Mouse (Mus musculus) heart, embryonic 12.5 days (tissue): Measurements from ENCODE around the gene Chd6. TPM values are rescaled to one million over a fixed set of nuclear protein-coding genes. Genes with fewer than 3 reads are reported as not detected.

ENCODE experiments used
- ATAC-seq: fragments of 200-750 bp; cut with Nextera tagmentation; 2 replicates; pipeline ENCODE4 v1.8.0; 2017; ENCODE audit warnings: moderate TSS enrichment, moderate library complexity; ENCODE audit not compliant: insufficient number of reproducible peaks, low FRiP score
- H3K27ac ChIP-seq: fragments of 300-500 bp; sonication (generic); 2 replicates; pipeline ENCODE4 v1.5.1; 2016; ENCODE audit warnings: mild to moderate bottlenecking, moderate library complexity; ENCODE audit not compliant: poor library complexity, severe bottlenecking
- H3K27me3 ChIP-seq: fragments of 300-500 bp; sonication (generic); replicated peaks from 2 replicates; pipeline ENCODE4 v1.6.1; 2016; ENCODE audit warnings: mild to moderate bottlenecking, moderate library complexity
- H3K36me3 ChIP-seq: fragments of 300-500 bp; sonication (generic); 2 replicates; pipeline ENCODE4 v1.6.1; 2016; ENCODE audit warnings: mild to moderate bottlenecking, moderate library complexity
- H3K4me1 ChIP-seq: fragments of 300-500 bp; sonication (generic); replicated peaks from 2 replicates; pipeline ENCODE4 v1.6.1; 2016; ENCODE audit warnings: mild to moderate bottlenecking
- H3K4me2 ChIP-seq: fragments of 300-500 bp; sonication (generic); 2 replicates; pipeline ENCODE4 v1.6.1; 2016; ENCODE audit warnings: mild to moderate bottlenecking, moderate library complexity
- H3K4me3 ChIP-seq: fragments of 300-500 bp; sonication (generic); 2 replicates; pipeline ENCODE4 v1.5.1; 2016; ENCODE audit warnings: mild to moderate bottlenecking
- H3K9ac ChIP-seq: fragments of 300-500 bp; sonication (generic); 2 replicates; pipeline ENCODE4 v1.6.1; 2016; ENCODE audit warnings: mild to moderate bottlenecking, moderate library complexity
- H3K9me3 ChIP-seq: fragments of 300-500 bp; sonication (generic); replicated peaks from 2 replicates; pipeline ENCODE4 v1.6.1; 2016; ENCODE audit warnings: mild to moderate bottlenecking, moderate library complexity
- WGBS: fragments of 180-500 bp; shearing (Covaris S2); methylation state at CpG from one replicate; pipeline ENCODE4 v1.1.7; 2016; 5-methylcytosine and 5-hydroxymethylcytosine counted together
- polyA plus RNA-seq: library from polyadenylated mRNA; unstranded; fragments of >200 nt; fragmentation: Nextera tagmentation; extraction: Ambion mirVana; gene quantifications from 2 replicates; pipeline ENCODE4 v1.2.1, GENCODE M21; 2016

The Chd6 gene
- polyA plus RNA-seq, 1 experiment from 2014 or later, result 17.7 TPM

DNA sequence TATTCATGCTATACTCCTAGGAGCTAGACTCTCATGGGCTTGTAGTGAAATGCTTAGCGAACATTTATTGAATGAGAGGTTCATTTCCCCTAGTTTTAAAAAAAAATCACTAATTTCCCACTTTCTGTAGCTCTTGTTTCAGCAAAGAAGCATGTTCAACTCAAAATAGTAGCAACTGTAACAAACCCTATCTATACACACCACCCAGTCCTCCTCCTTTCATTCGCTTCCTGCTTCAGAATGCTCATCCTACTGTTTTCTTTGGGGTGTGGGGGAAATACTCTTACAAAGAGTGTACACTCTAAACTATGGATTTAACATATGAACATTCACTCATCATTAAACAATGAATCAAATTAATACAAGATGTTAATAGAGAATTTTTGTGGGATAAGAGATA, 43.3 kb downstream of the Chd6 start:
- WGBS, result 79% methylated on average over 2 of the region's 2 CpGs
- H3K9me3 ChIP-seq, result no peaks in the 10 kb centered on the region
- no peak overlapping the region for H3K4me3 ChIP-seq

DNA sequence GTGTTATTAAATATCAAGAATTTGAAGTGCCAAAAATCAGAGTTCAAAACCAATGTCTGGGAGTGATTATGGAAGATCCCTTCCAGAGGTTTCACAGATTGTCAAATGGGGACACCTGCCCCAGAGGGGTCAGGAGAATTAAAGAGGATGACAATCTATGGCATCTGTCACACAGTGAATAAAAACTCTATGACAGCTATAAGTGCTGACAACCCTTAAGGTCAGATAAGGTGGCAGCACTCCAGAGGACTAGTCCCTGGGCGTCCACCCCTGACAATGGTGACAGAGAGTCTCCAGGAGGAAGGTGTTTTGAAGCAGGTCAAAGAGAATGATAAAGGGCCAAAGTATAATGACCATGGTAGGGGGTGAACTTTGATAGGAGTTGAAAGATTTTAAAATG, 44.0 kb downstream of the Chd6 start:
- Histone ChIP-seq H3K27me3 (no peaks in the 10 kb centered on the region), H3K9me3 (no peaks in the 10 kb centered on the region), H3K4me2 (no peak overlapping the region), H3K27ac (no peak overlapping the region), H3K36me3 (peaks cover 9% of the 10 kb centered on the region), H3K4me3 (no peak overlapping the region), H3K9ac (no peak overlapping the region), H3K4me1 (peaks cover 29% of the 10 kb centered on the region)
- ATAC-seq, result no peak
- 18% methylated on average over 1 of the region's 1 CpGs for WGBS

More for the DNA sequence above, 43.3 kb downstream of the Chd6 start:
- no peak for ATAC-seq
- H3K9ac ChIP-seq, result no peak overlapping the region
- H3K27ac ChIP-seq, result no peak overlapping the region
- H3K4me1 ChIP-seq, result peaks cover 29% of the 10 kb centered on the region
- H3K36me3 ChIP-seq, result peaks cover 9% of the 10 kb centered on the region
- no peak overlapping the region for H3K4me2 ChIP-seq
- H3K27me3 ChIP-seq, result no peaks in the 10 kb centered on the region

DNA sequence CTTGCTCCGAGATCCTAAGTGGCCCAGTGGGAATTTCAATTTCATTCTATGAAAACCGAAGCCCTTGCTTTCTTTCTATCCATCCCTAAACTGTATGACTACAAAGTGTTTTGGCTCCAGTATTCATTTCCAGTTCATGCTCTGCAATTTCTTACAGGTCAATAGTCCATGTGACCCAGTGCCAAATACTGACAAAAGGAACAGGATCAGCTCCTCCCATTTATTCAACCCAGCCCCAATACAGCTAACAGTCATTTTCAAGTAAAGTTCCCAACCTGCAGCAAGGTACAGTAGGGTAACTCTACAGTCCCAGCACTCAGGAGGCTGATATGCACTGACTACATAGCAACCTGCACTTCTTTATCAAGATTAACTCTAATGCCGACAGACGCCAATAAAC, 50.0 kb downstream of the Chd6 start:
- H3K4me1 ChIP-seq, result 0 out of 2 replicates have a peak, but pooled peaks cover 4% of the 10 kb centered on the region
- no peaks in the 10 kb centered on the region for H3K27me3 ChIP-seq
- no peak overlapping the region for H3K27ac ChIP-seq
- peaks cover 3% of the 10 kb centered on the region; the same call in 1 of the 2 replicates for H3K36me3 ChIP-seq
- H3K4me2 ChIP-seq, result no peak overlapping the region
- no peak for ATAC-seq
- WGBS, result 88% methylated on average over 4 of the region's 4 CpGs
- H3K9ac ChIP-seq, result no peak overlapping the region
- H3K4me3 ChIP-seq, result no peak overlapping the region
- H3K9me3 ChIP-seq, result no peaks in the 10 kb centered on the region

DNA sequence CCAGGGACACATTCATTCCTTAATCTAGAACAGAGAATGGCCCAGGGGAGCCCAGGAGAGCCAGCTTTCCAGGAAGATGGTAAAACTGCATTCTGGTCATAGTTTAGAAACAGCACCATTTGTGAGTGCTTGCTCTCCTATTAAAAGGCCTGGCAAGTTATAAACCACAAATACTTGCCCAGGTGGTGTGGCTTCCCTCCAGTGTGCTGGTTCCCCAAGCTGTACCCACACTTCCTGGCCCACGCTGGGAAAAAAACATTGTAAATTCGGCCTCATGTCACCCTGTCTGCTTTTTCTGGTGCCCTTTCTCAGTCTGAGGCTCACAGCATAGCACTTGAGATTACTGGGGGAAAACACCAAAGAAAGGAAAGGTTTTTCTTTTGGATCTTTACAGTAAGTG, 55.1 kb downstream of the Chd6 start:
- Histone ChIP-seq H3K4me2 (no peak overlapping the region), H3K9me3 (no peaks in the 10 kb centered on the region), H3K4me1 (no peaks in the 10 kb centered on the region), H3K4me3 (no peak overlapping the region), H3K27ac (no peak overlapping the region), H3K9ac (no peak overlapping the region), H3K27me3 (no peaks in the 10 kb centered on the region), H3K36me3 (peaks cover 28% of the 10 kb centered on the region)
- WGBS, result 81% methylated on average over 2 of the region's 2 CpGs
- ATAC-seq, result no peak

DNA sequence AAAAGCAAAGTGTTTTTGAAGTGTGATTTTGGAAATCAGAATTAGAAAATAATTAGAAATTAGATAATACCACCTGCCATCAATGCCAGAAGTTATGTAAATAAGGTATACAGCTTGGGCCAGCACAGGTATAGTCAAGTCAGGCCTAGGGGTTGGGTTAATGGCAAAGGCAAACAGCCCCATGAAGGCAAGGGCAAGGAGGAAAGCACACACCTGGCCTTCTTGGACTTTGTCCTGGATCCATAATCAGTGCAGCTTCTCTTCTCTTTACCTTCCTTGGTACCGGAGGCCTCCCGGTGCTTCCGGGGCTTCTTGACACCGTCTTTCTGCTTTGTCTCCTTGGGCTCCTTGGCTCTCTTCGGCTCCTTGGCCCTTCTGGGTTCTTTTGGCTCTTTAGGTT, 56.7 kb downstream of the Chd6 start:
- no peaks in the 10 kb centered on the region for H3K27me3 ChIP-seq
- ATAC-seq, result no peak
- 94% methylated on average over 5 of the region's 5 CpGs for WGBS
- no peak overlapping the region for H3K9ac ChIP-seq
- H3K9me3 ChIP-seq, result no peaks in the 10 kb centered on the region
- H3K4me2 ChIP-seq, result no peak overlapping the region
- no peak overlapping the region for H3K4me3 ChIP-seq
- no peak overlapping the region for H3K27ac ChIP-seq
- peaks cover 32% of the 10 kb centered on the region for H3K36me3 ChIP-seq
- H3K4me1 ChIP-seq, result no peaks in the 10 kb centered on the region

DNA sequence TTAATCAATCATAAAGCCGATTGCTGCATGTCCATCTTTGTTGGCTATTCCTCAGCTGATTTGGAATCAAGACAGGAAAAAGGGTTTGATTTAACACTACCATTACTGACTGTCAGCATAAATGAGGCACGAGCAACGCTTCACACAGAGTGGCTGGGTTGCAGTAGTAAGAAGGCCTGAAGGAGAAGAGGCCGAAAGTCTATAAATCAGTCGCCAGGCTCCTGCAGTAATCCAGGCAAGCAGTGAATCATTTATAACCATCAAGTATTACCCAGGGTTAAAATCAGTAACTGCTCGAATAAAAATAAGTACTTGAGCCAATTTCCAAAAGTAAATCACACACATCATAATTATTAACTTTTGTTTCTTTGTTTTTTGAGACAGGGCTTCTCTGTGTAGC, 59.4 kb downstream of the Chd6 start:
- H3K9ac ChIP-seq, result no peak overlapping the region
- H3K36me3 ChIP-seq, result peaks cover 41% of the 10 kb centered on the region
- H3K27ac ChIP-seq, result no peak overlapping the region
- H3K9me3 ChIP-seq, result no peaks in the 10 kb centered on the region
- no peak overlapping the region for H3K4me3 ChIP-seq
- H3K4me2 ChIP-seq, result no peak overlapping the region
- ATAC-seq, result no peak
- no peaks in the 10 kb centered on the region for H3K4me1 ChIP-seq
- no peaks in the 10 kb centered on the region for H3K27me3 ChIP-seq
- 87% methylated on average over 6 of the region's 6 CpGs for WGBS

DNA sequence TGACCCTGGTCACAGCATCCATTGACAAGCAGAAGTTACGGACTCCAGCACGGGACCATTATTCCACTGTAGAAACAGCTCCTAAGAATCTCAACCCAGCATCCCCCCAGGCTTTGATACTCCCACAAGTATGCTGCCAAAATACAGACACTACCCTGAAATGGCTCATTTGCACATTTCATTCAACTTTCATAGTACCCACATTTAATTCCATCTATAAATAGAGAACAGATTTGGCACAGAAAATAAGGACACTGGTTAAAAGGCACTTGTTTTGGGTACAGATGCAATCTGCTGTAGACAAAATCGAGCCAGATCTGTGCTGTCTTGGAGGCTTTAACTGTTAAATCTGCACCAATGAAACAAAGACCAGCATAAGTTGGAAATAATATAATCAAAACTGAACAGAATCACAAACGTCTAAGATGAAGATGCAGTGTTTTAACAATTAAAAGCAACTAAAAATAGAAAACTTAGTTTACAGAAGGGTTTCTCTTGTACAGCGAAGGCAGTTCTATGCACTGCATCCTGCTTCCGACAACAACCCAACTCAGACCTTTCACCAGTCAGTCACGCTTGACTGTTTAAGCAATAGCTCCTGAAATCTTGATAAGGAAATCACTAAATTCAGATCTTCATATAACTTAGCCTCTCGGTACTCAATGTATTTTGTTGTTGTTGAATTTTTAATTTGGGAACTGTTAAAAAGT, 64.2 kb downstream of the Chd6 start:
- no peak for ATAC-seq
- no peak overlapping the region for H3K4me3 ChIP-seq
- H3K36me3 ChIP-seq, result peaks cover 47% of the 10 kb centered on the region
- no peak overlapping the region for H3K4me2 ChIP-seq
- H3K27ac ChIP-seq, result no peak overlapping the region
- no peaks in the 10 kb centered on the region for H3K27me3 ChIP-seq
- H3K4me1 ChIP-seq, result no peaks in the 10 kb centered on the region
- WGBS, result 89% methylated on average over 8 of the region's 8 CpGs
- no peaks in the 10 kb centered on the region for H3K9me3 ChIP-seq
- H3K9ac ChIP-seq, result no peak overlapping the region

DNA sequence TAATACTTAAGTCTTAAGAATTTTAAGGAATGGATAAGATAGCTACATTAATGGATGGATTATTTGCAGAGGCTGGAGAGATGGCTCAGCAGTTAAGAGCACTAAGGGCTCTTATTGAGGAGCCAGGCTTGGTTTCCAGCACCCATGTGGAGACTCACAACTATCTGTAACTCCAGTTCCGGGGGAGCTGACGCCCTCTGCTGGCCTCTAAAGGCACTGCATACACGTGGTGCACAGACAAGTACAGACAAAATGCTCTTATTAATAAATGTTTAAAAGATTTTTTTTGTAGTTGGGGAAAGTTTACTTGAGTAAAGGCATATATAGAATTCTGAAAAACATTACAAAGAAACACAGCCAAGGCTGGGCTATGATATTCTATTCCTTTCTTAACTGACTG, 66.0 kb downstream of the Chd6 start:
- whole genome bisulfite sequencing, result 59% methylated on average over 3 of the region's 3 CpGs
- ATAC-seq, result no peak
- H3K4me3 ChIP-seq, result no peak overlapping the region
- no peak overlapping the region for H3K4me2 ChIP-seq
- H3K27me3 ChIP-seq, result no peaks in the 10 kb centered on the region
- peaks cover 58% of the 10 kb centered on the region for H3K36me3 ChIP-seq
- no peak overlapping the region for H3K27ac ChIP-seq
- H3K4me1 ChIP-seq, result no peaks in the 10 kb centered on the region
- H3K9me3 ChIP-seq, result no peaks in the 10 kb centered on the region
- H3K9ac ChIP-seq, result no peak overlapping the region

DNA sequence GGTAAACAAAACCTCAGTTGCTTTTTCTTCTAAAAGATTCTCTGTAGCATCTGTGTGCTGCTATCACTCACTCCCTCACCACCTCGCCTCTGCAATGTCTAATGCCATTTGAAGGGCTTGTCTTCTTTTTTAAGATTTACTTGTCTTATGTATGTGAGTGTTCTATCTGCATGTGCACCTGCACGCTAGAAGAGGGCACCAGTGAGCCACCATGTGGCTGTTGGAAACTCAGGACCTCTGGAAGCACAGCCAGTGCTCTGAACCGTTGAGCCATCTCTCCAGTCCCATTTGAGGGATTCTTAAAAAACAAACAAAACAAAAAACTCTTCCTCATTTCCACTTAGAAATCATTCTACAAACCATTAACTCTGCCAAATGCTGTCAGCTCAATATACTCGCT, 68.1 kb downstream of the Chd6 start:
- H3K4me2 ChIP-seq, result no peak overlapping the region
- H3K4me1 ChIP-seq, result no peaks in the 10 kb centered on the region
- no peak overlapping the region for H3K4me3 ChIP-seq
- no peaks in the 10 kb centered on the region for H3K27me3 ChIP-seq
- peaks cover 65% of the 10 kb centered on the region for H3K36me3 ChIP-seq
- no peak for ATAC-seq
- H3K27ac ChIP-seq, result no peak overlapping the region
- 78% methylated on average over 4 of the region's 4 CpGs for WGBS
- no peak overlapping the region for H3K9ac ChIP-seq
- H3K9me3 ChIP-seq, result no peaks in the 10 kb centered on the region

DNA sequence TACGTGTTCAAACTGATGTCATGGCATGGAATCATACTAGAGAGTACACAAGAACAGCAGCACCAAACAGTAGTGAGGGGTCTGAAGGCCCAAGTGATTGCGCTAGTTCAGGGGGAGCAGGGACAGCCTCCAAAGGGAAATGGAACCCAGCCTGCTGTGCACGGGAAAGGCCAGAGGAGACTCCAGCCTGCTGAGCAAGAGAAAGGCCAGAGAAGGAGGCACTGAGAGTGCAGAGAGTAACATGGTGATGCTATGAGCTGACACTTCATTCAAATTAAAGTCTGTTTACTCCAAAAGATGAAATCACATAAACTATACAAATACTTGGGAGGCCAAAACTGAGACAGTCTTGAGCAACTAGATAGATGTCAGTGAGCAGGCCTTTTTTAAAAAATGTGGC, 71.1 kb downstream of the Chd6 start:
- Histone ChIP-seq H3K36me3 (peaks cover 59% of the 10 kb centered on the region), H3K27me3 (no peaks in the 10 kb centered on the region), H3K27ac (no peak overlapping the region), H3K9me3 (no peaks in the 10 kb centered on the region), H3K4me2 (no peak overlapping the region), H3K9ac (no peak overlapping the region), H3K4me1 (no peaks in the 10 kb centered on the region), H3K4me3 (no peak overlapping the region)
- no peak for ATAC-seq
- WGBS, result 90% methylated on average over 3 of the region's 3 CpGs

DNA sequence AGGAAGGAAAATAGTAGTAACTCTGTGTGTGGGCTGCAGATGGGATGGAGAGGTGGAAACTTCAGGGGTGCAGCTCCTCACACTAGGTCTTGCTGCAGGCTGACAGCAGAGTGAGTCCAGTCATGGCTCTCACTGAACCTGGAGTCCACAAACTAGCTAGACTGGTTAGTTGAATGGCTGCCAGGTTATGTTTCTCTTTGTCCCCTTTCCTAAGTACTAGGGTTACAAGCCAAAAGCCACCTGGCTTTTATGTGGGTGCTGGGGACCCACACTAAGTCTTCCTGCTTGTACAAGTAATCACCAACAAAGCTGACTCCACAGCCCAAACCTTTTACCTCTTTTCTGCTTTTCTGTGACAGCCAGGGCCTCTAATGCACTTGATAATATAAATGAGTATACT, 75.7 kb downstream of the Chd6 start:
- Histone ChIP-seq H3K36me3 (peaks cover 45% of the 10 kb centered on the region), H3K4me2 (no peak overlapping the region)

DNA sequence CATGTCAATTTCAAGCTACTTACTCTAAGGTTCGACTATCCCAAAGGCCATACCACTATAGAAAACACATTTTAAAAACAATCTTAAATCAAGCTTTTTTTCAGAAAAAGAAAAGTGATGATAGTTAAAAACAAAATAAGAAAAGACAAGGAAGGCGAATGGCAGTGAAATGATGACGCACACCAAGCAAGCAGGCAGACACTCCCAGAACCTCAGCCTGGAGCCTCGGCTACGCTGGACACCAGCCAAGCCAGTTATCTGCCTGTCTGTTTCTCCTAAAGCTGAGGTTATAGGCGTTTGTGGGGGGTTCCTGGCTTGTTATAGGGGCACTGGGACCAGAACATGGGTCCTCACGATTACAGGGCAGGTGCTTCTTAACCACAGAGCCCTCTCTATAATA, 76.5 kb downstream of the Chd6 start:
- H3K9me3 ChIP-seq, result no peaks in the 10 kb centered on the region
- ATAC-seq, result no peak
- no peaks in the 10 kb centered on the region for H3K27me3 ChIP-seq
- 58% methylated on average over 7 of the region's 7 CpGs for WGBS
- peaks cover 43% of the 10 kb centered on the region for H3K36me3 ChIP-seq
- H3K4me2 ChIP-seq, result no peak overlapping the region
- no peak overlapping the region for H3K9ac ChIP-seq
- no peak overlapping the region for H3K4me3 ChIP-seq
- H3K27ac ChIP-seq, result no peak overlapping the region
- H3K4me1 ChIP-seq, result peaks cover 4% of the 10 kb centered on the region; the same call in 1 of the 2 replicates

More for the DNA sequence above, 75.7 kb downstream of the Chd6 start:
- H3K4me3 ChIP-seq, result no peak overlapping the region
- no peak overlapping the region for H3K9ac ChIP-seq
- no peaks in the 10 kb centered on the region for H3K9me3 ChIP-seq
- H3K27me3 ChIP-seq, result no peaks in the 10 kb centered on the region
- ATAC-seq, result no peak
- no peak overlapping the region for H3K27ac ChIP-seq
- peaks cover 4% of the 10 kb centered on the region; the same call in 1 of the 2 replicates for H3K4me1 ChIP-seq
